Mouse (Mus musculus): Measurements from ENCODE around the gene Nkx2-5. TPM values are rescaled to one million over a fixed set of nuclear protein-coding genes. Genes with fewer than 3 reads are reported as not detected.

Nkx2-5 gene
- polyA plus RNA-seq (2016; fragmentation: Nextera tagmentation; extraction: Ambion mirVana) = not detected in 2 replicates

- Histone ChIP-seq H3K9me3 (no peaks in the 10 kb centered on the region), H3K27ac (no peak within 1 kb of the TSS), H3K4me3 (replicated peaks) (0 out of 2 replicates have a peak within 1 kb of the TSS, but pooled peaks have one; percentile 6), H3K4me1 (replicated peaks) (peaks cover 3% of the 10 kb centered on the region), H3K4me2 (no peak within 1 kb of the TSS), H3K9ac (replicated peaks) (no peak within 1 kb of the TSS), H3K27me3 (peaks cover 90% of the 10 kb centered on the region), H3K36me3 (no peaks in the 10 kb centered on the region)
- no peak for ATAC-seq (ENCODE audit: insufficient number of reproducible peaks, insufficient read depth, low FRiP score, low TSS enrichment, low read depth)
- WGBS = 0% methylated on average over 5 of the region's 5 CpGs
Measured at GRCm38 (mm10) chr17:26844909-26845148, at the start of gene Nkx2-5. Gene Nkx2-5 (minus strand): TSS chr17:26845009.

- peaks cover 13% of the 10 kb centered on the region; the same call in 1 of the 2 replicates for H3K4me1 ChIP-seq (replicated peaks)
- H3K36me3 ChIP-seq = no peaks in the 10 kb centered on the region
- no peak overlapping the region for H3K9ac ChIP-seq (replicated peaks)
- peaks cover 5% of the 10 kb centered on the region for H3K27me3 ChIP-seq
- H3K4me2 ChIP-seq = no peak overlapping the region
- H3K9me3 ChIP-seq = no peaks in the 10 kb centered on the region
- H3K27ac ChIP-seq = no peak overlapping the region
- H3K4me3 ChIP-seq (replicated peaks) = no peak overlapping the region
- no peak for ATAC-seq (ENCODE audit: insufficient number of reproducible peaks, insufficient read depth, low FRiP score, low TSS enrichment, low read depth)
- 83% methylated on average over 6 of the region's 6 CpGs for WGBS
Measured at GRCm38 (mm10) chr17:26894342-26894741, 49.5 kb upstream of the Nkx2-5 start.

GRCm38 (mm10) chr17:26893492-26893891, 48.7 kb upstream of the Nkx2-5 start:
- Histone ChIP-seq H3K4me2 (no peak overlapping the region), H3K9ac (replicated peaks) (no peak overlapping the region), H3K36me3 (no peaks in the 10 kb centered on the region), H3K4me3 (replicated peaks) (no peak overlapping the region), H3K4me1 (replicated peaks) (peaks cover 13% of the 10 kb centered on the region; the same call in 1 of the 2 replicates), H3K27ac (0 out of 2 replicates have a peak overlapping the region, but pooled peaks have one; percentile 45), H3K9me3 (no peaks in the 10 kb centered on the region), H3K27me3 (peaks cover 11% of the 10 kb centered on the region)
- WGBS = 69% methylated on average over 6 of the region's 6 CpGs
- ATAC-seq (ENCODE audit: insufficient number of reproducible peaks, insufficient read depth, low FRiP score, low TSS enrichment, low read depth) = no peak

- H3K9me3 ChIP-seq = no peaks in the 10 kb centered on the region
- no peaks in the 10 kb centered on the region for H3K36me3 ChIP-seq
- no peak for ATAC-seq (ENCODE audit: insufficient number of reproducible peaks, insufficient read depth, low FRiP score, low TSS enrichment, low read depth)
- no peak overlapping the region for H3K9ac ChIP-seq (replicated peaks)
- H3K4me1 ChIP-seq (replicated peaks) = peaks cover 13% of the 10 kb centered on the region; the same call in 1 of the 2 replicates
- H3K4me2 ChIP-seq = no peak overlapping the region
- H3K27me3 ChIP-seq = peaks cover 13% of the 10 kb centered on the region
- H3K4me3 ChIP-seq (replicated peaks) = no peak overlapping the region
- 55% methylated on average over 16 of the region's 16 CpGs for WGBS
- no peak overlapping the region for H3K27ac ChIP-seq
Measured at GRCm38 (mm10) chr17:26892635-26893375, 48.0 kb upstream of the Nkx2-5 start.

- ATAC-seq (ENCODE audit: insufficient number of reproducible peaks, insufficient read depth, low FRiP score, low TSS enrichment, low read depth) = no peak
- no peak overlapping the region for H3K4me2 ChIP-seq
- WGBS = 30% methylated on average over 3 of the region's 3 CpGs
- H3K4me3 ChIP-seq (replicated peaks) = no peak overlapping the region
- peaks cover 28% of the 10 kb centered on the region for H3K27me3 ChIP-seq
- H3K36me3 ChIP-seq = no peaks in the 10 kb centered on the region
- H3K27ac ChIP-seq = no peak overlapping the region
- H3K9ac ChIP-seq (replicated peaks) = no peak overlapping the region
- H3K9me3 ChIP-seq = no peaks in the 10 kb centered on the region
- peaks cover 22% of the 10 kb centered on the region for H3K4me1 ChIP-seq (replicated peaks)
Measured at GRCm38 (mm10) chr17:26887926-26888325, 43.1 kb upstream of the Nkx2-5 start.

- peak; percentile 66 for ATAC-seq (ENCODE audit: insufficient number of reproducible peaks, insufficient read depth, low FRiP score, low TSS enrichment, low read depth)
Measured at GRCm38 (mm10) chr17:26886047-26886749, 41.4 kb upstream of the Nkx2-5 start.

GRCm38 (mm10) chr17:26884995-26885926, 40.5 kb upstream of the Nkx2-5 start:
- H3K36me3 ChIP-seq = no peaks in the 10 kb centered on the region
- peak overlapping the region; percentile 41 for H3K4me3 ChIP-seq (replicated peaks)
- WGBS = 25% methylated on average over 25 of the region's 25 CpGs
- no peak overlapping the region for H3K27ac ChIP-seq
- peaks cover 15% of the 10 kb centered on the region for H3K4me1 ChIP-seq (replicated peaks)
- H3K9ac ChIP-seq (replicated peaks) = peak overlapping the region; percentile 48
- no peaks in the 10 kb centered on the region for H3K9me3 ChIP-seq
- peaks cover 28% of the 10 kb centered on the region for H3K27me3 ChIP-seq
- peak overlapping the region; percentile 65 for H3K4me2 ChIP-seq
- ATAC-seq (ENCODE audit: insufficient number of reproducible peaks, insufficient read depth, low FRiP score, low TSS enrichment, low read depth) = no peak

More at GRCm38 (mm10) chr17:26886047-26886749, 41.4 kb upstream of the Nkx2-5 start:
- H3K36me3 ChIP-seq = no peaks in the 10 kb centered on the region
- H3K4me3 ChIP-seq (replicated peaks) = peak overlapping the region; percentile 41
- WGBS = 10% methylated on average over 30 of the region's 30 CpGs
- H3K9me3 ChIP-seq = no peaks in the 10 kb centered on the region
- H3K4me2 ChIP-seq = peak overlapping the region; percentile 65
- H3K4me1 ChIP-seq (replicated peaks) = peaks cover 15% of the 10 kb centered on the region
- no peak overlapping the region for H3K27ac ChIP-seq
- no peak overlapping the region for H3K9ac ChIP-seq (replicated peaks)
- peaks cover 28% of the 10 kb centered on the region for H3K27me3 ChIP-seq

GRCm38 (mm10) chr17:26883585-26883984, 38.8 kb upstream of the Nkx2-5 start:
- Histone ChIP-seq H3K36me3 (no peaks in the 10 kb centered on the region), H3K9ac (replicated peaks) (no peak overlapping the region), H3K27ac (no peak overlapping the region), H3K4me3 (replicated peaks) (no peak overlapping the region), H3K4me2 (no peak overlapping the region), H3K9me3 (no peaks in the 10 kb centered on the region; the same call in 1 of the 2 replicates), H3K4me1 (replicated peaks) (peaks cover 15% of the 10 kb centered on the region), H3K27me3 (peaks cover 23% of the 10 kb centered on the region)
- WGBS = 80% methylated on average over 6 of the region's 6 CpGs
- no peak for ATAC-seq (ENCODE audit: insufficient number of reproducible peaks, insufficient read depth, low FRiP score, low TSS enrichment, low read depth)

GRCm38 (mm10) chr17:26882706-26883105, 37.9 kb upstream of the Nkx2-5 start:
- no peak overlapping the region for H3K4me2 ChIP-seq
- H3K4me3 ChIP-seq (replicated peaks) = no peak overlapping the region
- no peak for ATAC-seq (ENCODE audit: insufficient number of reproducible peaks, insufficient read depth, low FRiP score, low TSS enrichment, low read depth)
- H3K4me1 ChIP-seq (replicated peaks) = peaks cover 15% of the 10 kb centered on the region
- H3K36me3 ChIP-seq = no peaks in the 10 kb centered on the region
- peaks cover 17% of the 10 kb centered on the region; the same call in 1 of the 2 replicates for H3K27me3 ChIP-seq
- no peak overlapping the region for H3K27ac ChIP-seq
- 74% methylated on average over 1 of the region's 1 CpGs for WGBS
- H3K9ac ChIP-seq (replicated peaks) = no peak overlapping the region
- no peaks in the 10 kb centered on the region; the same call in 1 of the 2 replicates for H3K9me3 ChIP-seq

- H3K4me1 ChIP-seq (replicated peaks) = no peaks in the 10 kb centered on the region
- no peaks in the 10 kb centered on the region for H3K36me3 ChIP-seq
- H3K9ac ChIP-seq (replicated peaks) = no peak overlapping the region
- no peak overlapping the region for H3K4me3 ChIP-seq (replicated peaks)
- H3K27me3 ChIP-seq = 0 out of 2 replicates have a peak, but pooled peaks cover 4% of the 10 kb centered on the region
- ATAC-seq (ENCODE audit: insufficient number of reproducible peaks, insufficient read depth, low FRiP score, low TSS enrichment, low read depth) = no peak
- H3K9me3 ChIP-seq = no peaks in the 10 kb centered on the region; the same call in 1 of the 2 replicates
- no peak overlapping the region for H3K4me2 ChIP-seq
- H3K27ac ChIP-seq = no peak overlapping the region
- WGBS = 91% methylated on average over 6 of the region's 6 CpGs
Measured at GRCm38 (mm10) chr17:26879235-26879634, 34.4 kb upstream of the Nkx2-5 start.

All from limb, embryonic 12.5 days (tissue).